Mouse (Mus musculus) NIH3T3 (cell line): Measurements from ENCODE around the gene Ano8.

Source experiments
- DNase-seq: peaks from one replicate; pipeline ENCODE4 v3.0.0-alpha.2; 2012; ENCODE audit warnings: low read depth

Gene Ano8

DNA sequence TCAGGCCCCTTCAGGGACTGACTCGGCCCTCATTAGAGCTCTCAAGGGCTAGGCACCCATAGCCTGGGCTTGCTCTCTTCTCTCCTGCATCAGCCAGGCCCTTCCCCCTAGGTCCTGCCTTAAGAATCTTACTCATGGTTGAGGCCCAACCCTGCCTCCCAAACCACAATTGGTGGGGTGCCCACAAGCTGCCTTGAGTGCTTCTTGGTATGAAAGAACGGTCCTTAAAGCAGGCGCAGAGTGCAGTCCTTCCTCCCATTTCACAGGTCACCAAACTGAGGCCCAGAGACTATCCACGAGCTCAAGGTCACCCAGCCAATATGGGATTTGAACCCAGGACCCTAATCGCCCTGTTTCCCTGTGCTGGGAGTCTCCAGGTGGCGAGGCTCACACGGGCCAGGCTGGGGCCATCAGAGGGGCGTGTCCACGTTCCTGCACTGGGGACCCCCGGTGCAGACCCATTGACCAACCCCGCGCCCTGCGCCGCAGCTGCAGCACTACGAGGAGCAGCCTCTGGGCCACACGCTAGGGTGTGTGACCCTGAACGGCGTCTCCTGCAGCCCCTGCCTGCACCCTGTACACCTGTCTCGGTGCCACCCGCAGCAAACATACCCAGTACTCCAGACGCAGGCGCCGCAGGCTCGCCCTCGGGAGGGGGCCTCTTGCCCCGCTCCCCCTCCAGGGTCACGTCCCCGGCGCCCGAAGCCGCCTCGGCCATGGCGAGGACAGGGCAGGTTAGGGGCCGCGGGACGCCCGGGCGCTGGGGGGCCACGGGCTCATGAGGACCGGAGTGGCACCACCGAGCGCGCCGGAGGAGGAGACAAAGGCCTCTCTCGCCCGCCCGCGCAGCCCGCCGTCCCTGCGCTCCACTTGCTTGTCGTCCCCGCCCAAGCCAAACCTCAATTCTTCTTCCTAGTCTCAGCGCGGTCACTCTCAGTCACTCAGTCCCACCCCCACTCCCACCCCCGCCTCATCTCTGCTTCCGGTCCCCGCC lies at the start of gene Ano8:
TSS of gene Ano8 (minus strand) at position 822 of the 994 bp plus-strand sequence.
- DNase-seq, result peak; percentile 94

DNA sequence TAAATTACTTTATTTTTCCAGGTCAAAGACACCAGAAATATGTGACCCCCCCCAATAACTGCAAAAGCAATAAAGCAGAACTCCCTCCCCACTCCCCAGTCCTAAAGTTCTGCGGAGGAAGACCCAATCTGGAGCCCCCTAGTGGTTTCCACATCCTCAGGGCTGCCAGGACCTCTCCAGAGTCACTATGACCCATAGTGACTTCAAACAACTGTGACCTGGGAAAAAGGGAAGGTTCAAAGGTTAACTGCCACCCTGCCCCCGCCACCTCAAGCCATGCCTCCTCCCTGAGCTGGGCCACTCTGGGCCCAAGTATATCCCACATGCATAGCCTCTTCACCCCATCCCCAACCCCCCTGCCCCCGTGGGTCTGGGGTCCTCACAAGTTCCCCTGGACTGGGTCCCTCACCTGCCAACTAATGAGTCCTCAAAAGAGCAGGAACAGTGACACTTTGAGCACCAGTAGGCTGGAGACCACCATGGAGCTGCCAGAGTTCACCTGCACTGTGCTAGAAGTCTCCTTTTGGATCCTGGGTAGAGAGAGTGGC lies 48.6 kb upstream of the Ano8 start:
- no peak for DNase-seq

DNA sequence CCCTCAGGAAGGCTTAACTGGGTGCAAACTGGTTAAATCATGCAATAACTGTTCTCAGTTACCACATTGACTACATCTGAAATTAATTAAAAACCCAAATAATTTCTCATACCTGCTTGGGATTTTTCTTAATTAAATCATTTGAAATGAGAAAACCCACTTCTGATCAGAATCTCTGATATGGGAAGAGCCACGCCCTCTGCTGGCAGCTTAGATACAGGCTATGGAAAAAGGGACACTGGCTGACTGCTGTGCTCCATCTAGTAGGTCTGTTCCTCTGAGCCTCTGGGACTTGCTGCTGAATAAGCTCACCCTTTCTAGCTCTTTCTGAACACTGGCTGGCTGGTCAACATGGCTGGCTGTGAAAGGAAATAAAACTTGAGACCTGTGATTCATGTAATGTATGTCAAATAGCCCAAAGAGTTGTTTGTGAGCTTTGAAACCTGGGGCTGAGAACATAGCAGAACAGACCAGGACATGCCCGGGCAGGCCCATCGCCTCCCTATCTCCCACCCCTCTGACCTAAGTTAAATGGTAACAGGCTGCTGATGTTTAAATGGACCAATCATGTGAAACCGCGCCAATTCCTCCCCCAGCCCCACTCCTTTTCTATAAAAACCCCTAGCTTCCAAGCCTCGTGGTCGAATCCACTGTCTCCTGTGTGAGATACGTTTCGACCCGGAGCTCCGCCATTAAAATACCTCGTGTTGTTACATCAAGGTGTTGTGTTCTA lies 45.1 kb upstream of the Ano8 start:
- DNase-seq, result peak; percentile 69

DNA sequence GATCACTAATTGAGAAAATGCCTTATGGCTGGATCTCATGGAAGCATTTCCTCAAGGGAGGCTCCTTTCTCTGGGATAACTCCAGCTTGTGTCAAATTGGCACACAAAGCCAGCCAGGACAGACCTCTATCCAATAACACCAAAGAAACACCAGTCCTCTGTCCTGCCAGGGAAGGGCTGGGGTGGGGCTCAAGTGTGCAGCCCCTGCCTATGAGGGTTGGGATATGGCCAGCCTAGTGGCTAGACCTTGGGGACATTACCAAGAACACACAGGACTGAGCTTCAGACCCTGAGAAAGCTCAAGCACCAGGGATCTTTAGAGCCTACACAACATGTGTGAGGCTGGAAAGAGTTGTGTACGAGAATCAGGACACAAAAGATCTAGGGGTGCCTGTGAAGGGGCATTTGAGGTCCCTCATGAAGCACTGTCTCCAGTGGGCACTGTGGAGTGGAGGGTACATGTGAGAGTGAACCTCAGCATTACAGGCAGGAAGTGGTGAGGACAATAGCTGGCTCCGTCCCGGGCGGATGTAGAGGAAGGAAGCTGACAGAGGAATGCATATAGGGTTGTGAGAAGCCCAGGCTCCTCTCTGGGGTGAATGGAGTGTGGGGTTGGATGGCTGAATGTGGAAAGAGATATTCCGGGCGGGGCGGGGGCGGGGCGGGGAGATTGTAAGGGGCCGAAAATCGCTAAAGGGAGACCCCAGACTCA lies 42.8 kb upstream of the Ano8 start:
- DNase-seq, result no peak

DNA sequence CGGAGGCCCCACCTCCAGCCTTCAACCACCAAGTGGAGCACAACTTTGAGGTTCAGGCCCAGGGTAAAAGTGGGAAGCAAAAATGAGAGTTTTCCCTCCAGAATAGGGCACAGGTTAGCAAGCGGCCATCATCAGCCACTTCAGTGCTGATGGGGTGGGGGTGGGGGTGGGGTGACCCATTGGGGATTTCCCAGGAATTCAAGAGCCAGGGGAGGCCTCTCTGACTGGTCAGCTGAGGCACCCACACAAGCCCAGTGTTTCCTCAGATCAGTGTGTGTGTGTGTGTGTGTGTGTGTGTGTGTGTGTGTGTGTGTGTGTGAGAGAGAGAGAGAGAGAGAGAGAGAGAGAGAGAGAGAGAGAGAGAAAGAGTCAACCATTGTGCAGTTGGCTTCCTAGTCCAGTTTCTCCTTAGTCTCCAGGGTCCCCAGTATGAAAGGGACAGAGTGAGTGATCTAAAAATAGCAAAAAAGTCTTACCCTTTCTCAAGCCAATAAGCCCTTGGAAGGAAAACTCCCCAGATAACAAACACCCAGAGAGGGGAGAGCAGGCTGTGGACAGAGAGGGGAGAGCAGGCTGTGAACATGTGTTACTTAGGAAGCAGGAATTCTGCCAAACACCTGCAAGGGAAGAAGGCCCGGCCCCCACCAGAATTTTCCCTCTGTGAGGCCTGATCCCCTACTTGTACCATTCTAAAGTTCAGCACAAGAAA lies 41.6 kb upstream of the Ano8 start:
- DNase-seq, result peak; percentile 62

DNA sequence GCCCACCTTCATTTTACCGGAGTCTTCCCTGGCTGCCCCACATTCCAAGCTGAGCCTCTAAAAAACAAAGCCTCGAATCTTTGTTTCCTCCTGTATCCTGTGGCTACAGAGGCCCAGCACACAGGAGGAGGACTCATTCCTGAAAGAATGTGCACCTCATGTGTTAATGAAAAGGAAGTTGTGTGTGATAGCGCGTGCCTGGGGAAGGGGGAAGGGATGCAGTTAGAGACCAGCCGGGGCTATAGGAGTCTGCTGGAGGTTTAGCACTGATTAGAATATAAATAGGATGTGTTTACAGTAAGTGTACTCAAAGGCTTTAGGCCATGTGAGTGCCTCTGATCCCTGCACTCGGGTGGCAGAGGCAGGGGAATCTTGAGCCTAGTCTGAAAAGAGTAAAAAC lies 40.5 kb upstream of the Ano8 start:
- DNase-seq, result peak; percentile 62

DNA sequence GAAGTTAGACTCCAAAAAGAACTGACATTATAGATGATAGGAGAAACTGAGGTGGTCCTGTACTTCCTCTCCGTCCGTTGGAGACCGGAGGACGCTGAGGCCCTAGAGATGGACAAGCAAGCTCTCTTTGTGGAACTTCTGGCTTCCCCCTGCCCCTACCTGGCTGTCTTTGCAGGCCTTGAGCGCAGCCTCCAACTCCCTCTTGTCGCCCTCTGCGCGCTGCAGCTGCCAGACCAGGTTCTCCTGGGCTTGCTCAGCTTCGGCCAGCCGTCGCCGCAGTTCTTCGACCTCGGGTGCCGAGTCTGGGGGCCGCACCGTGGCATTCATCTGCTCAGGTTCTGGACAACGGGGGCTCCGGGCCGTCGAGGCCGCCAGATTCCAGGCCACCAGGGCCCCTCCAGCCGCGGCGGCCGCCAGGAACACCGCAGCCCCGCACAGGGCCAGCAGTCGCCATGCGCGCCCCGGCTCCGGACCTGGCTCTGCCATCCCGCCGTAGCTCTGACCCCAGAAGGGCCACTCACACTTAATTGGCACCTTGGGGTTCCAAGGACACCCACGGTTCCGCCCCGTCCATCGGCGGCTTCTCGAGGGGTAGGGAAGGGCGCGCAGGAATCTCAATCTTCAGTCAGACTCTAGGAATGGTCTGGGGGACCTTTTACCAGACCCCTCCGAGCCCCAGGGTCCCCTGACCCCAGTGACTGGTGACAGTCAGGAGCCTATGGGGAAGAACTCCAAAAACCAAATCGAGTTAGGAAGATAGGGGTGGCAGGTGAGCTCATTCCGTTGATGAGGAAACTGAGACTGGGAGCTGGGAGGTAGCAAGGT lies 39.7 kb upstream of the Ano8 start, which contains the start of gene Ccdc194:
TSS of gene Ccdc194 (minus strand) at position 486 of the 825 bp plus-strand sequence.
- DNase-seq, result no peak

DNA sequence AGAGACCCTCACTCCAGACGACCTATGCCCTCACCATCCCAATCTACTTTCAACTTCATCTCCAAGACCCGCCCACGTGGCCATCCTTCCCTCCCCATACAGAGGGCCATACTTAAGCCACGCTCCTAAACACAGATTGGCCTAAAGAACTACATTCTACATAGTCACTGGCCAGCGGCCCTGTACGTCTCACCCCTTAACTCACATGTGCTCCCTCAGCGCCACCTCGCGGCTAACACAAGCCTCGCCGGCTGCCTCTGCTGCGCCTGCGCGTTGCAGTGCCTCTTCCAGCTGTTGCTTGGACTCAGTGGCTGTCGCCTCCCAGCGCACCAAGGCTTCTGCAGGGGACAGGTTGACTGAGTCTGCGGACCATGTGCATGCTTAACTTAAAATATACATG lies 35.9 kb upstream of the Ano8 start:
- peak; percentile 99 for DNase-seq

DNA sequence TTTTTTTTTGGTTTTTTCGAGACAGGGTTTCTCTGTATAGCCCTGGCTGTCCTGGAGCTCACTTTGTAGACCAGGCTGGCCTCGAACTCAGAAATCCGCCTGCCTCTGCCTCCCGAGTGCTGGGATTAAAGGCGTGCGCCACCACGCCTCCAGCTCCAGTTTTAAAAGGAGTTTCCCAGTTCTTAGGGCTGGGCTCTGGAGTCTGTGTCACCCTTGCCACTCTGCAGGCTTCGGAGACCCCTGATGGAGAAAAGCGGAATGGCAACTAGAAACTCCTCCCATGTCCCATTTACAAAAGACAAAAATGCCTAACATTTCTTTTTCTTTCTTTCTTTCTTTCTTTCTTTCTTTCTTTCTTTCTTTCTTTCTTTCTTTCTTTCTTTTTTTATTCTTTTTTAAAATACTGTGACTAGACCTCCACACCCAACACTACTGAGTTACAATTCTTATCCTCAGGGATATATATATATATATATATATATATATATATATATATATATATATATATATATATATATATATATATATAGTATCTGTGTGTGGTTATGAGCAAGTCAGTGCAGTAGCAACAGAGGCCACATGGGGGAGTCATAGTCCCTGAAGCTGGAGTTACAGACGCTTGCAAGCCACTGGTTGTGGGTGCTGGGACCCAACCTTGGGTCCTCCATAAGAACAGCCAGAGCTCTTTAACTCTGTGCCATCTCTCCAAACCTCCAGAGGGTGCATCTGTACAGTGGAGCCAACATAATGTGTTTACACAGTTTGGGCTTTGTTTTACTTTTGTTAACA lies 33.5 kb upstream of the Ano8 start:
- DNase-seq, result peak; percentile 89

DNA sequence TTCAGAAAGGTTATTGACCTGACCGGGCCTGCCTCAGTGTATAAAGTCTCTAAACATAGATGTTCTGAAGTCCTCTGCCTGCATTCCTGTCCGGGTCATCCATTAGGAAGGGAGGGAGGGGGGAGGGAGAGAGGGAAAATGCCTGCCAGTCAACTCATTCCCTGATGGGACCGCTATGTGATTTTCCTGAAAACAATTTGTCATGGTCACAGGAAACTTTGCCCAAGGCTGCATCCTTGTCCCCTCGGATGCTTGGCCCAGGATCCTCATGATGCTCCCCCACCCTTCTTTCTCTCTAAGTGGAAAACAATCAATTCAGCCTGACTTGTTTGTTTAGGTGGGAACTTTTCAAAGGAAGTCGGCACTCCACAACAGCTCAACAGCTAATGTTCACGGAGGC lies 31.0 kb upstream of the Ano8 start:
- no peak for DNase-seq

DNA sequence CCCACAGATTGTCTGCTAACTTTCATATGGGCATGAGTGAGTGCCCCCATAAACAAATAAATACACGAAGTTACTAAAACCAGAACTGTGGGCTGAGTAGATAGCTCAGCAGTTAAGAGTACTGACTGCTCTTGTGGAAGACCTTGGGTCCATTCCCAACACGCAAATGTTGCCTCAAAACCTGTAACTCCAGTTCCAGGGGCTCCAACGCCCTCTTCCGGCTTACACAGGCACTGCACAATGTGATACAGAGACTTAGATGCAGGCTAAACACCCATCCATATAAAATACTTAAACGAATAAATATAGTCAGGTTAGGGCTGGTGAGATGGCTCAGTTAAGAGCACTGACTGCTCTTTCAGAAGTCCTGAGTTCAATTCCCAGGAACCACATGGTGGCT lies 29.3 kb upstream of the Ano8 start:
- DNase-seq, result no peak

DNA sequence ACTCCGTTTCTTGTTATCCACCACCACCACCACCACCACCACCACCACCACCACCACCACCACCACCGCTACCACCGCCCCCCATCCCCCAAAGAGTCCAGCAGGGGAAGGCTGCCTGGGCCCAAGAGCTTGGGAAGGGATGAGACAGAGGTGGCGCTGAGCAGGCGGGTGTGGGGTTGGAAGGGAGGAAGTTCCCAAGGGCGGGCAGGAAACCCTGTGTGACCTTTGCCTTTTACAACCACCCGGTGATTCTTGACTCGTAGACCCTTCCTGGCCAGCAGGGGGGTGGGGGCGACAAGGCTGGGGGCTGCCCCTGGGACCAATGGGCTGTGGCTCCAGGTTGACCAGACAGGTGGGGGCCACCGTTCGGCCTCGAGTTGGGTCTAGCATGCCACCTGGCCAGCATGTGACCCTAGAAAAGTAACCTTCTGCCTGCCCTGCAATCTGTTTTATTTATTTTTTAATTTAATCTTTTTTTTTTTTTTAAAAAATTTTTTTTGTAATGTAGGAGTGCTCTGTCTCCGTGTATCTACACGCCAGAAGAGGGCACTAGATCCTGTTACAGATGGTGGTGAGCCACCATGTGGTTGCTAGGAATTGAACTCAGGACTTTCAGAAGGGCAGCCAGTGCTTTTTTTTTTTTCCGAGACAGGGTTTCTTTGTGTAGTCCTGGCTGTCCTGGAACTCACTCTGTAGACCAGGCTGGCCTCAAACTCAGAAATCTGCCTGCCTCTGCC lies 27.4 kb upstream of the Ano8 start:
- no peak for DNase-seq

DNA sequence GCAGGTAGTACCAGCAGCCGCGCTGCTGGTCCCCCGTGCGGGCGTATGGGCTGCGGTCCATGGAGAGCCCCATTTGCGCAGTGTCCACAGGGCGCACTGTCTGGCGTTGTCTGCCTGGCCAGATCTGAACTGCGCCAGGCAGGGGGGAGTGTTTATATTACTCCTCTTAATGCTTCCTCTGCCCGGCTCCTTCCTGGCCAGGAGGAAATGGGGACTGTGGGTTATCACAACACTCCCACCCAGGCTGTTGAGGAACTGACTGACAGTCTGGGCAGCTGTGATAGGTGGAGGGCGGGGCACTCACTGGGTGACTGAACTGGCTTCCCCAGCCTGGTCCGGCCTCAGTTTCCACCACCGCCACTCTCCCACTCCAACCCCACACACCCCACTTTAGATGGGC lies 25.9 kb upstream of the Ano8 start, which contains the start of gene Plvap:
TSS of gene Plvap (minus strand) at position 109 of the 400 bp plus-strand sequence.
- DNase-seq, result no peak

DNA sequence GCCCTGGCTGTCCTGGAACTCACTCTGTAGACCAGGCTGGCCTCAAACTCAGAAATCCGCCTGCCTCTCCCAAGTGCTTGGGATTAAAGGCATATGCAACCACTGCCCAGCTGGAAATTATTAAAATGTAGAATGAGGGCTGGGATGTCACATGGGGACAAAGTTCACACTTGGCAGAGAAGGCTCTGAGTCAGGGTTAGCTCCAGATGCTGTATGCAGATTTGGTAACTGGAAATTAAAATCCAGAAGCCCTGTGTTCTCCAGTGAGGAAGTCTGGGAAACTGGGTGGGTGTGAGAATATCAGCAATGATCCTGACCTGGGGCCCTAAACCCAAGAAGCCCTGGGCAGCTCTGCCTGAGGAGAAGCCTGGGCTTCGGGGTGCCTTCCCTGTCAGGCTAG lies 23.6 kb upstream of the Ano8 start:
- peak; percentile 85 for DNase-seq

DNA sequence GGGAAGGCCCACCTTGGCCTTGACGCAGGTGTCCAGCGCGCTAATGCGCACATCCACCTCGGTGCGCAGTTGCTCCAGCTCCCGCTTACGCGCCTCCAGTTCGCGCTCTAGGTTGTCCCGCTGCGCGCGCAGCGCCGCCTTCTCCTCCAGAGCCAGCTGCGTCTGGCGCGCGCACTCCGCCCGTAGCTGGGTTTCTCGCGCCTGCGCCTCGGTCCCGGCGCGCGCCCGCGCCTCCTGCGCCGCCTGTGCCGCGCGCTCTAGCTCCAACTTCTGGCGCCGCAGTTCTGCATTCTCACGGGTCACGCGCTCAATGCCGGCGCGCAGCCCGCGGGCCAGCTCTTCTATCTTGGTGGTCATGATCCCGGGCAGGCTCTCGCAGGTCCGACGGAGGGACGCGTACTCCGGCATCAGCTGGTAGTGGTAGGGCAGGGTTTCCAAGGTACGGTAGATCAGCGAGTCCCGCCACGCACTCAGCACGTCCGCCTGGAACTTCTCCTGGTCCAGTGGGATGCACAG lies 21.9 kb upstream of the Ano8 start:
- DNase-seq, result no peak

DNA sequence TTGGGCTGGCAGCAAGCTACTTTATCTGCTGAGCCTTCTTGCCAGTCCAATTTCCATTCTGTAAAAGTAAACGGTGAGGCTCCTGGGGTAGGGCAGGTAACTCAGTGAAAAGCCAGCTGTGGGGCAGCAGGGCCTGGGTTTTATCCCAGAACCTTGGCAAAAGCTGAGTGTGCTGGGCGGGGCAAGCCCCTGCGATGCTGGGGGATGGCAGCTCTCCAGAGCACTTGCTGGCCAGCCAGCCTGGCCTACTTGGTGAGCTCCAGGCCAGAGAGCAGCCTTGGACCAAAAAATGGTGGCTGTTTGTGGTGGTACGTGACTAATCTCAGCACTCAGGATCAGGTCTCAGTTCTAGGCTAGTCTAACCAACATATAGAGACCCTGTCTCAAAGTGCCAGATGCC lies 20.2 kb upstream of the Ano8 start:
- peak; percentile 91 for DNase-seq

DNA sequence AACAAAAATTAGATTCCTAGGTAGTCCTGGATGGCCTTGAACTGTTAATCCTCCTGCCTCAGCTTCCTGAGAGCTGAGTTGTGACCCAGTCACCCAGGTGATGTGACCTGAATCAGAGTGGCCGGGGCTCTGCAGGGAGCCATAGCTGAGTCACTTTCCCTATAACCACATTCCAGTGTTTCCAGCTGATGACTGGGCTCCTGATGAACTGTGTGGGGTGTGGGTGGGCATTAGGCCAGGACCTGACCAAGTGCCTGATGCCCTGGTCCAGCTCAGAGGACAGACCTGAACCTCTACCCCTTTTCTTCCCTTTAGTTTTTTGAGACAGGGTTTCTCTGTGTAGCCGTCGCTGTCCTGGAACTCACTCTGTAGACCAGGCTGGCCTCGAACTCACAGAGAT lies 19.6 kb upstream of the Ano8 start:
- DNase-seq, result peak; percentile 65

DNA sequence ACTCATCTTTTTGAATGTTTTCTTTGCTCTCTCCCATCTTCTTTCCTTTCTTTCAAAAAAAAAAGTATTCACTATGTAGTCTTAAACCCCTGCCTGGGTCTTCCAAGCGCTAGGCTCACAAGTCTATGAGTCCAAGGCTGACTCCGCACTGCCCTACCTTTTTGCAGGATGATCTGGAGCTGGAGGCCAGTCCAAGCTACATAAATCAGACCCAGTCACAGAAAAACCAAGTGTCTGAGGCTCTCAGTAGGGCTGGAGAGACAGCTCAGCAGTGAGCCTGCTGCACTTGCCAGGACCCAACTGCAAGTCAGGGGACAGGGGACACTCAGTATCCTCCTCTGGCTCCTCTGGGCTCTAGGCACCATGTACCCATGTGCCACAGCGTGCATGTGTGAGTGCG lies 18.6 kb upstream of the Ano8 start:
- no peak for DNase-seq
